ENCODE assay signal across 8 mouse cellular contexts in the genomic region with DNA sequence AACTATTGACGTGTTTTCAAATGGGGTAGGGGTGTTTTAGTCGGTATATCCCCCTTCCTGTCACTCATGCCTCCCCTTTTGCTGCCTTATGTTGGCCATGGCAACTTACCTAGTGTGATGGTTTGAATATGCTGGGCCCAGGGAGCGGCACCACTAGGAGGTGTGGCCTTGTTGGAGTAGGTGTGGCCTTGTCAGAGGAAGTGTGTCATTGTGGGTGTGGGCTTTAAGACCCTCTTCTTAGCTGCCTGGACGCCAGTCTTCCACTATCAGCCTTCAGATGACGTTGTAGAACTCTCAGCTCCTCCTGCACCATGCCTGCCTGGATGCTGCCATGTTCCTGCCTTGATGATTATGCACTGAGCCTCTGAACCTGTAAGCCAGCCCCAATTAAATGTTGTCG. TPM values are rescaled to one million over a fixed set of nuclear protein-coding genes. Genes with fewer than 3 reads are reported as not detected.
DNase-seq lines count a peak whose midpoint lies in the region; ATAC-seq and TF ChIP-seq lines count a peak whose summit lies in the region.

A gene (minus strand): TSS at position 162 of the 400 bp plus-strand sequence.

- no peak within 1 kb of the TSS for H3K27ac ChIP-seq in CH12.LX (ENCODE audit: insufficient read depth, low read depth)
- no peak within 1 kb of the TSS for H3K27ac ChIP-seq in forebrain, embryonic 15.5 days (replicated peaks)
- no peak within 1 kb of the TSS for H3K27ac ChIP-seq in hindbrain, embryonic 13.5 days
- H3K27ac ChIP-seq in midbrain, embryonic 10.5 days (replicated peaks): no peak within 1 kb of the TSS

- no peak for ATAC-seq in forebrain, embryonic 15.5 days (replicated peaks)
- ATAC-seq in hindbrain, embryonic 13.5 days (ENCODE audit: low FRiP score): no peak
- no peak for ATAC-seq in megakaryocyte progenitor cell, adult 5-6 weeks (replicated peaks; ENCODE audit: poor library complexity)

- H3K9me3 ChIP-seq in CH12.LX (replicated peaks; ENCODE audit: low read length): no peaks in the 10 kb centered on the region
- no peaks in the 10 kb centered on the region for H3K9me3 ChIP-seq in forebrain, embryonic 15.5 days
- no peaks in the 10 kb centered on the region for H3K9me3 ChIP-seq in hindbrain, embryonic 13.5 days
- H3K9me3 ChIP-seq in midbrain, embryonic 10.5 days (replicated peaks): no peaks in the 10 kb centered on the region

- dilution Hi-C loops in CH12.LX (cut with MboI; ENCODE audit: extremely low pct_ligation_motif_present, extremely low pct_unique_long_range_greater_than_20kb, low sequenced_read_pairs): no loop called here

- H3K4me2 ChIP-seq in CH12.LX (ENCODE audit: insufficient read depth, low read depth, poor library complexity, severe bottlenecking): no peak within 1 kb of the TSS
- no peak within 1 kb of the TSS for H3K4me2 ChIP-seq in forebrain, embryonic 15.5 days (replicated peaks)
- no peak within 1 kb of the TSS for H3K4me2 ChIP-seq in hindbrain, embryonic 13.5 days

- no peaks in the 10 kb centered on the region for H3K79me2 ChIP-seq in CH12.LX (replicated peaks; ENCODE audit: control insufficient read depth, extremely low read depth, insufficient read depth, poor library complexity, severe bottlenecking)

- TF ChIP-seq CTCF in CH12.LX (conservative IDR thresholded peaks at IDR 0.05 in 1 of 2, IDR thresholded peaks at IDR 0.05 in 1 of 2; ENCODE audit: low read depth in 2 of 2, low read length in 2 of 2): no peak

- TF ChIP-seq RAD21 in CH12.LX (IDR thresholded peaks at IDR 0.05; ENCODE audit: low read depth, low read length): no peak

- no peak within 1 kb of the TSS for H3K4me3 ChIP-seq in CH12.LX (replicated peaks in 1 of 3; ENCODE audit: low read depth in 2 of 3, low read length in 2 of 3, poor library complexity in 1 of 3)
- no peak within 1 kb of the TSS for H3K4me3 ChIP-seq in forebrain, embryonic 15.5 days
- no peak within 1 kb of the TSS for H3K4me3 ChIP-seq in hindbrain, embryonic 13.5 days
- H3K4me3 ChIP-seq in midbrain, embryonic 10.5 days: no peak within 1 kb of the TSS

- no peaks in the 10 kb centered on the region for H3K36me3 ChIP-seq in CH12.LX (replicated peaks in 1 of 2; ENCODE audit: control insufficient read depth in 1 of 2, insufficient read depth in 1 of 2, low read length in 1 of 2)
- no peaks in the 10 kb centered on the region for H3K36me3 ChIP-seq in forebrain, embryonic 15.5 days
- no peaks in the 10 kb centered on the region for H3K36me3 ChIP-seq in hindbrain, embryonic 13.5 days
- no peaks in the 10 kb centered on the region for H3K36me3 ChIP-seq in midbrain, embryonic 10.5 days

- no peak within 1 kb of the TSS for H3K9ac ChIP-seq in CH12.LX (ENCODE audit: insufficient read depth, low read depth)
- H3K9ac ChIP-seq in forebrain, embryonic 15.5 days (replicated peaks): no peak within 1 kb of the TSS
- no peak within 1 kb of the TSS for H3K9ac ChIP-seq in hindbrain, embryonic 13.5 days

- TF ChIP-seq POLR2A in CH12.LX (IDR thresholded peaks at IDR 0.05; ENCODE audit: low read depth, low read length): no peak

- H3K27me3 ChIP-seq in CH12.LX (replicated peaks): no peaks in the 10 kb centered on the region
- no peaks in the 10 kb centered on the region for H3K27me3 ChIP-seq in forebrain, embryonic 15.5 days
- H3K27me3 ChIP-seq in hindbrain, embryonic 13.5 days: no peaks in the 10 kb centered on the region
- no peaks in the 10 kb centered on the region; the same call in 1 of the 2 replicates for H3K27me3 ChIP-seq in midbrain, embryonic 10.5 days (ENCODE audit: low read depth, poor library complexity, severe bottlenecking)

- WGBS in forebrain, embryonic 15.5 days: 75% methylated on average over 6 of the region's 6 CpGs
- WGBS in hindbrain, embryonic 13.5 days: 79% methylated on average over 6 of the region's 6 CpGs
- WGBS in midbrain, embryonic 10.5 days: 78% methylated on average over 6 of the region's 6 CpGs

- peaks cover 0 to 14% of the 10 kb centered on the region in 2 experiments; a peak in 2 of 4 replicates for H3K4me1 ChIP-seq in CH12.LX (ENCODE audit: control insufficient read depth in 1 of 2, insufficient read depth in 2 of 2)
- H3K4me1 ChIP-seq in forebrain, embryonic 15.5 days: peaks cover 5% of the 10 kb centered on the region; the same call in 1 of the 2 replicates
- H3K4me1 ChIP-seq in hindbrain, embryonic 13.5 days (replicated peaks): no peaks in the 10 kb centered on the region
- peaks cover 3% of the 10 kb centered on the region; the same call in 1 of the 2 replicates for H3K4me1 ChIP-seq in midbrain, embryonic 10.5 days

- no peak for TF ChIP-seq EP300 in CH12.LX (IDR thresholded peaks at IDR 0.05; ENCODE audit: low read length)

- DNase-seq in CH12.LX (ENCODE audit: extremely low read depth) (no peak), ES-CJ7 (ENCODE audit: low read depth, low spot score) (peak; percentile 71)
- no peak for DNase-seq in midbrain, embryonic 10.5 days (ENCODE audit: low spot score)
- DNase-seq in right cerebral cortex, adult 18-20 months: no peak
- no peak for DNase-seq in retina, postnatal 1 day

- in situ Hi-C loops in CH12.LX (cut with MboI; ENCODE audit: low pct_ligation_motif_present, low pct_unique_long_range_greater_than_20kb, low sequenced_read_pairs): no loop called here

TF ChIP-seq in CH12.LX, 34 proteins besides CTCF, POLR2A, EP300 and RAD21:
- TF ChIP-seq ZC3H11A (IDR thresholded peaks at IDR 0.05; ENCODE audit: low read depth, low read length) (no peak), ELF1 (IDR thresholded peaks at IDR 0.05; ENCODE audit: low read depth, low read length) (no peak)

RNA-seq across cellular contexts. Expression of the gene that starts here (rescaled TPM):
- total RNA-seq in CH12.LX (2012; rRNA removed): 10.0 and 10.5 TPM in 2 replicates
- 15.3 and 15.5 TPM in 2 replicates for total RNA-seq in CH12.LX (2014; rRNA removed)
- 12.4 and 13.5 TPM in 2 replicates for polyA plus RNA-seq in CH12.LX (2012; ENCODE audit: insufficient read length, low read depth)
- polyA plus RNA-seq in forebrain, embryonic 15.5 days (2015; fragmentation: Nextera tagmentation; extraction: Ambion mirVana): 49.8 and 52.8 TPM in 2 replicates
- polyA plus RNA-seq in hindbrain, embryonic 13.5 days (2015; fragmentation: Nextera tagmentation; extraction: Ambion mirVana): 56.5 and 56.6 TPM in 2 replicates
- 38.8 and 40.6 TPM in 2 replicates for polyA plus RNA-seq in midbrain, embryonic 10.5 days (2016; fragmentation: Nextera tagmentation; extraction: Ambion mirVana)
- 6.9 and 7.8 TPM in 2 replicates for total RNA-seq in megakaryocyte progenitor cell, adult 5-6 weeks (2015)
- total RNA-seq in megakaryocyte progenitor cell, adult 5-6 weeks (2017): 8.4 and 8.6 TPM in 2 replicates
